Mouse (Mus musculus): ENCODE measurements at regions not wholly inside any gene's neighbourhood (a gene's known extent, or its start where the extent isn't known, plus 50 kb on each side); places are given as distances from the start of the nearest gene placed in this dataset.

DNA sequence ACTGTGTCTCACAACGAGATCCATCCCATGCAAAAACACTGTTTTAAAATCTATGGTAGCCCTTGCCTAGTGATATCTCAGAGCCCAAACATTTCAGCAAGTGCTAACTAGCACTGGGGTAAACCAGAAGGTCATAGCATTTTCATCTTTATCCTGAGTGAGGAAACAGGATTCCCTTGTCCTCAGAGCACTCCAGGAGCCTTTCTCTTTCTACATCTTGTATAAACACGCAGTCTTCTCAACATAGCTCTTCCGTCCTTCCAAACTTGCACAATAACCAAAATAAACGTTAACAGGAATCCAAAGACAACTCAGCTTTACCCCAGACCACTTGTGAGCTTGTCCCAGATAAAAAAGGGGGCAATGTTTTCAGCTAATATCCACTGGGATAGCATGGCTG lies 323.8 kb upstream of the Npvf start:
- no peak for TF ChIP-seq POLR2A (IDR thresholded peaks at IDR 0.05; ENCODE audit: low read depth, low read length)
- TF ChIP-seq CTCF (conservative IDR thresholded peaks at IDR 0.05; ENCODE audit: insufficient read depth, insufficient read length, low read depth, low read length), result no peak

All from kidney, adult 2 months (tissue).